Mouse (Mus musculus): ENCODE measurements around the gene Rbck1. TPM values are rescaled to one million over a fixed set of nuclear protein-coding genes. Genes with fewer than 3 reads are reported as not detected.

Gene Rbck1
- polyA plus RNA-seq, 1 experiment, result 65.3 TPM

- no peak overlapping the region for H3ac ChIP-seq (ENCODE audit: control insufficient read depth, insufficient read length, low read depth)
- no peaks in the 10 kb centered on the region for H3K79me3 ChIP-seq (ENCODE audit: low read depth)
- TF ChIP-seq CTCF (IDR thresholded peaks at IDR 0.05; ENCODE audit: control insufficient read depth, insufficient read depth, insufficient read length), result no peak
- TF ChIP-seq FOSL1 (IDR thresholded peaks at IDR 0.05; ENCODE audit: insufficient read depth, low read length, poor library complexity, severe bottlenecking), result no peak
- TF ChIP-seq CEBPB (IDR thresholded peaks at IDR 0.05; ENCODE audit: low read depth), result peak; percentile 51
- TF ChIP-seq MYOG (IDR thresholded peaks at IDR 0.05; ENCODE audit: control insufficient read depth, extremely low read depth, insufficient read length), result no peak
- no peak for TF ChIP-seq USF1 (IDR thresholded peaks at IDR 0.05; ENCODE audit: low read depth)
- no peak for TF ChIP-seq MAX (IDR thresholded peaks at IDR 0.05)
- no peaks in the 10 kb centered on the region for H3K79me2 ChIP-seq (ENCODE audit: control insufficient read depth, insufficient read depth)
- H3K27me3 ChIP-seq (ENCODE audit: control insufficient read depth, insufficient read depth, insufficient read length), result no peaks in the 10 kb centered on the region
- peaks cover 48% of the 10 kb centered on the region for H3K36me3 ChIP-seq (ENCODE audit: control insufficient read depth, insufficient read depth)
- H3K4me3 ChIP-seq (ENCODE audit: insufficient read depth, poor library complexity, severe bottlenecking), result no peak overlapping the region
These were observed 44.9 kb downstream of the Rbck1 start for GRCm38 (mm10) chr2:152287560-152287959.

- no peaks in the 10 kb centered on the region for H3K27me3 ChIP-seq (ENCODE audit: control insufficient read depth, insufficient read depth, insufficient read length)
- H3K79me3 ChIP-seq (ENCODE audit: low read depth), result no peaks in the 10 kb centered on the region
- no peak for TF ChIP-seq CTCF (IDR thresholded peaks at IDR 0.05; ENCODE audit: control insufficient read depth, insufficient read depth, insufficient read length)
- no peak for TF ChIP-seq USF1 (IDR thresholded peaks at IDR 0.05; ENCODE audit: low read depth)
- no peak overlapping the region for H3K4me3 ChIP-seq (ENCODE audit: insufficient read depth, poor library complexity, severe bottlenecking)
- H3K79me2 ChIP-seq (ENCODE audit: control insufficient read depth, insufficient read depth), result no peaks in the 10 kb centered on the region
- peaks cover 84% of the 10 kb centered on the region for H3K36me3 ChIP-seq (ENCODE audit: control insufficient read depth, insufficient read depth)
- H3ac ChIP-seq (ENCODE audit: control insufficient read depth, insufficient read length, low read depth), result no peak overlapping the region
These were observed 51.0 kb downstream of the Rbck1 start for GRCm38 (mm10) chr2:152281407-152281806.

GRCm38 (mm10) chr2:152273639-152274038, 58.8 kb downstream of the Rbck1 start:
- Histone ChIP-seq H3K36me3 (ENCODE audit: control insufficient read depth, insufficient read depth) (peaks cover 87% of the 10 kb centered on the region), H3K79me2 (ENCODE audit: control insufficient read depth, insufficient read depth) (peaks cover 7% of the 10 kb centered on the region), H3K4me3 (ENCODE audit: insufficient read depth, poor library complexity, severe bottlenecking) (no peak overlapping the region), H3K27me3 (ENCODE audit: control insufficient read depth, insufficient read depth, insufficient read length) (no peaks in the 10 kb centered on the region), H3K79me3 (ENCODE audit: low read depth) (peaks cover 5% of the 10 kb centered on the region), H3ac (ENCODE audit: control insufficient read depth, insufficient read length, low read depth) (no peak overlapping the region)
- TF ChIP-seq MYOD1 (IDR thresholded peaks at IDR 0.05; ENCODE audit: control insufficient read depth, insufficient read length, low read depth), result no peak

Other genes with a start within 250 kb of the Rbck1 start
- gene Srxn1, start 227.1 kb downstream of the Rbck1 start, polyA plus RNA-seq (2012; fragmentation: generic; extraction: Trizol), result 60.3 TPM
- gene Tcf15, start 189.1 kb downstream of the Rbck1 start, polyA plus RNA-seq (2012; fragmentation: generic; extraction: Trizol), result not detected
- 37.7 TPM for gene Csnk2a1, start 105.8 kb downstream of the Rbck1 start, polyA plus RNA-seq (2012; fragmentation: generic; extraction: Trizol)
- gene Tbc1d20, start 38.8 kb downstream of the Rbck1 start, polyA plus RNA-seq (2012; fragmentation: generic; extraction: Trizol), result 32.7 TPM
- 27.6 TPM for gene Trib3, start 11.4 kb upstream of the Rbck1 start, polyA plus RNA-seq (2012; fragmentation: generic; extraction: Trizol)
- not detected for gene Nrsn2, start 44.0 kb upstream of the Rbck1 start, polyA plus RNA-seq (2012; fragmentation: generic; extraction: Trizol)
- 7.2 TPM for gene Sox12, start 65.4 kb upstream of the Rbck1 start, polyA plus RNA-seq (2012; fragmentation: generic; extraction: Trizol)
- gene Zcchc3, start 82.4 kb upstream of the Rbck1 start, polyA plus RNA-seq (2012; fragmentation: generic; extraction: Trizol), result not detected
- gene 6820408C15Rik, start 82.9 kb upstream of the Rbck1 start, polyA plus RNA-seq (2012; fragmentation: generic; extraction: Trizol), result 0.09 TPM
- not detected for gene Defb23, start 132.0 kb upstream of the Rbck1 start, polyA plus RNA-seq (2012; fragmentation: generic; extraction: Trizol)
- not detected for gene Defb20, start 144.4 kb upstream of the Rbck1 start, polyA plus RNA-seq (2012; fragmentation: generic; extraction: Trizol)
- not detected for gene Defb22, start 157.5 kb upstream of the Rbck1 start, polyA plus RNA-seq (2012; fragmentation: generic; extraction: Trizol)
- gene Defb26, start 179.0 kb upstream of the Rbck1 start, polyA plus RNA-seq (2012; fragmentation: generic; extraction: Trizol), result not detected
- 0.57 TPM for gene Defb28, start 185.6 kb upstream of the Rbck1 start, polyA plus RNA-seq (2012; fragmentation: generic; extraction: Trizol)
- gene Defb29, start 207.4 kb upstream of the Rbck1 start, polyA plus RNA-seq (2012; fragmentation: generic; extraction: Trizol), result not detected
- not detected for gene Gm17416, start 236.7 kb upstream of the Rbck1 start, polyA plus RNA-seq (2012; fragmentation: generic; extraction: Trizol)
- not detected for gene Defb21, start 240.1 kb upstream of the Rbck1 start, polyA plus RNA-seq (2012; fragmentation: generic; extraction: Trizol)
- not detected for gene Defb19, start 247.7 kb upstream of the Rbck1 start, polyA plus RNA-seq (2012; fragmentation: generic; extraction: Trizol)